Mouse (Mus musculus) neural tube, embryonic 11.5 days (tissue): ENCODE measurements around the gene Vapb. TPM values are rescaled to one million over a fixed set of nuclear protein-coding genes. Genes with fewer than 3 reads are reported as not detected.

Source experiments
- ATAC-seq: fragments of 200-750 bp; cut with Nextera tagmentation; 2 replicates; pipeline ENCODE4 v1.8.0; 2017; ENCODE audit warnings: moderate number of reproducible peaks, mild to moderate bottlenecking, moderate TSS enrichment, moderate library complexity; ENCODE audit not compliant: insufficient read depth, low FRiP score, low TSS enrichment
- DNase-seq: peaks from one replicate; pipeline ENCODE4 v3.0.0-alpha.2; 2015; ENCODE audit warnings: low spot score
- H3K27ac ChIP-seq: fragments of 300-500 bp; sonication (generic); 2 replicates; pipeline ENCODE4 v1.5.1; 2014; ENCODE audit warnings: low read depth, mild to moderate bottlenecking, low read length
- H3K27me3 ChIP-seq: fragments of 300-500 bp; sonication (generic); 2 replicates; pipeline ENCODE4 v1.6.1; 2014; ENCODE audit warnings: mild to moderate bottlenecking, low read length, mixed read lengths; ENCODE audit not compliant: control insufficient read depth, insufficient read depth
- H3K36me3 ChIP-seq: fragments of 300-500 bp; sonication (generic); 2 replicates; pipeline ENCODE4 v1.6.1; 2014; ENCODE audit warnings: mild to moderate bottlenecking, low read length, moderate library complexity, mixed read lengths; ENCODE audit not compliant: control insufficient read depth, insufficient read depth
- H3K4me1 ChIP-seq: fragments of 300-500 bp; sonication (generic); 2 replicates; pipeline ENCODE4 v1.6.1; 2014; ENCODE audit warnings: low read length, mixed read lengths; ENCODE audit not compliant: control insufficient read depth, insufficient read depth
- H3K4me2 ChIP-seq: fragments of 300-500 bp; sonication (generic); 2 replicates; pipeline ENCODE4 v1.6.1; 2014; ENCODE audit warnings: low read depth, mild to moderate bottlenecking, moderate library complexity
- H3K4me3 ChIP-seq: fragments of 300-500 bp; sonication (generic); 2 replicates; pipeline ENCODE4 v1.5.1; 2014; ENCODE audit warnings: low read depth, low read length
- H3K9ac ChIP-seq: fragments of 300-500 bp; sonication (generic); 2 replicates; pipeline ENCODE4 v1.6.1; 2014; ENCODE audit warnings: mild to moderate bottlenecking, low read length
- H3K9me3 ChIP-seq: fragments of 300-500 bp; sonication (generic); 2 replicates; pipeline ENCODE4 v1.6.1; 2016; ENCODE audit warnings: low read length; ENCODE audit not compliant: control insufficient read depth
- WGBS: fragments of 180-500 bp; shearing (Covaris S2); extraction: QIAGEN DNeasy Blood & Tissue Kit; methylation state at CpG from one replicate; pipeline ENCODE4 v1.1.7; 2014; 5-methylcytosine and 5-hydroxymethylcytosine counted together
- polyA plus RNA-seq: library from polyadenylated mRNA; unstranded; fragments of >200 nt; fragmentation: Nextera tagmentation; extraction: Ambion mirVana; gene quantifications from 2 replicates; pipeline ENCODE4 v1.2.1, GENCODE M21; 2014

Vapb gene
- polyA plus RNA-seq, 1 experiment from 2014 or later: 15.2 TPM

DNA sequence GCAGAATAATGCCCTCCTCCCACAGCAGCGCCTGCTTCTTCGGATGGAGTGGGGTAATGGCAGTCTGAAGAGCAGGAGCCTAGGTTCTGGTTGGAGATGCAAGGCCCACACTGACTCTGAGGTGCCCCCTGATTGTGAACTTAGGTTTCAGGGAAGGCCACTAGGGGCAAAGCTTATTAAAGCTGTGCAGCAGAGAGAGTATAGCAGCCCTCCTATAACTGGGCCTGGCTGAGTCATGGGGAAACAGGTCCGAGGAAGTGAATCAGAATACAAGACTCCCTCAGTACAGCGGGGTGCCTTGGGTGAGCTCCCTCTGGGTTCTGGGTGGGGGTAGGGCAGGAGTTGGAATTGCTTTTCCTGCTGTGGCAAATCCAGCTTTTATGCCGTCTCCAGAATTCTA, 33.3 kb downstream of the Vapb start:
- Histone ChIP-seq H3K9me3 (no peaks in the 10 kb centered on the region), H3K4me2 (no peak overlapping the region), H3K9ac (no peak overlapping the region), H3K4me3 (no peak overlapping the region), H3K27ac (0 out of 2 replicates have a peak overlapping the region, but pooled peaks have one; percentile 23), H3K36me3 (no peaks in the 10 kb centered on the region), H3K27me3 (no peaks in the 10 kb centered on the region), H3K4me1 (peaks cover 24% of the 10 kb centered on the region)
- DNase-seq: no peak
- ATAC-seq: no peak
- 76% methylated on average over 5 of the region's 5 CpGs for WGBS

DNA sequence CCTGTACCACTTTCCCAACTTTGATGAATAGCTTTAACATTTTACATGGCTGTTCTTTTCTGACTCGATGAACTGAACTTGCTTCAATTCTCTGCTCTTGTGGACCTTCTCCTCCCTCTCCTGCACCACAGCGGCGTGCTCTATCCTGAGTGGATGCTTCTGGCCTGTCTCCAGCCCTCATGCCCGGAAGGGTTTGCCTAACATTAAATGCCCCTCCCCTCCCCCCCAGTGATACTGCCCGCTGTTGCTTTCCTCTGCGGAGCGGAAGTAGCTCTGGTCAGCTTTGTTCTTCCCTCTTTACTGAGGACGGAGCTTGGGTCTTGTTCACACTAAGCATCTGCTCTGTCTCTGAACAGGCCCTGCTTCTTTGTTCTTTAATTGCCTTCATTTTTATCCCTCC, 34.4 kb downstream of the Vapb start:
- DNase-seq: no peak
- H3K27me3 ChIP-seq: no peaks in the 10 kb centered on the region
- no peaks in the 10 kb centered on the region for H3K9me3 ChIP-seq
- peaks cover 25% of the 10 kb centered on the region for H3K4me1 ChIP-seq
- no peak overlapping the region for H3K4me3 ChIP-seq
- H3K4me2 ChIP-seq: no peak overlapping the region
- peak overlapping the region; percentile 11; the same call in 1 of the 2 replicates for H3K27ac ChIP-seq
- no peak for ATAC-seq
- H3K36me3 ChIP-seq: no peaks in the 10 kb centered on the region
- no peak overlapping the region for H3K9ac ChIP-seq
- WGBS: 55% methylated on average over 8 of the region's 8 CpGs

DNA sequence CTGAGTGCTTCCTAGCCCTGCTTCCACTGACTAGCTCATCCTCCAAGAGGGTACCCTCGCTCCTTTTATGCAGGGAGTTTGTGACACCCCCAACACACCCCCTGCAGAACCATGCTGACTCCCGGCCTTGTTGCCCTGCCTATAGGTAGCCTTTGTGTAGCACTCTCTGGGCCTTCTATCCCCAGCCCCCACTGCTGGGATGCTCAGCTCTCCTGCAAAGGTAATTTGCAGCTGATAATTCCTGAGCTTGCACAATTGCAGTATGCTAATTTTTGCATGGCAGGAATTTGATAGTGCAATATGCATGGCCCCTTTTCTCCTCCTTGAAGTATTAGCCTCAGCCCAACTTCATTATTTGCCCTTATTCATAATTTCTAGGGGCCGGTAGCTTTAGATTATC, 38.2 kb downstream of the Vapb start:
- H3K9me3 ChIP-seq: no peaks in the 10 kb centered on the region
- H3K36me3 ChIP-seq: no peaks in the 10 kb centered on the region; the same call in 1 of the 2 replicates
- H3K4me2 ChIP-seq: no peak overlapping the region
- H3K4me3 ChIP-seq: no peak overlapping the region
- peaks cover 29% of the 10 kb centered on the region for H3K4me1 ChIP-seq
- H3K27ac ChIP-seq: peak overlapping the region; percentile 36; the same call in 1 of the 2 replicates
- DNase-seq (no peak), ATAC-seq (no peak)
- 32% methylated on average over 3 of the region's 3 CpGs for WGBS
- H3K9ac ChIP-seq: no peak overlapping the region
- H3K27me3 ChIP-seq: no peaks in the 10 kb centered on the region

DNA sequence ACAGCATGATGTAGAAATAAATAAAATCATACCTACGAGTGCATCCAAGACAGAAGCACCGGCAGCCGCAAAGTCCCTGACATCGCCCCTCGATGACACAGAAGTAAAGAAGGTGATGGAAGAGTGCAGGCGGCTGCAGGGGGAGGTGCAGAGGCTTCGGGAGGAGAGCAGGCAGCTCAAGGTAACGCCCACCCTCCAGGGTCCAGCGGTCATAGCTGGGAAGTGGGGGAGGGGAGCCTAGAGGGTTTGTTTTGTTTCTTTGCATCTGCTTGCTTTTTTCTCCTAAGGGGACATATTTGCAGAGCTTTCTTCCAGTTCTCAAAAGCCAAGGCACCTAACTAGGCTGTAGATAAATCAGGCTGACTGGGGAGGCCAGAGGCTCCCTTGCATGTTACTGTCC, 38.8 kb downstream of the Vapb start:
- Histone ChIP-seq H3K4me1 (peaks cover 25% of the 10 kb centered on the region), H3K9ac (no peak overlapping the region), H3K4me2 (no peak overlapping the region), H3K4me3 (no peak overlapping the region), H3K36me3 (no peaks in the 10 kb centered on the region; the same call in 1 of the 2 replicates), H3K9me3 (no peaks in the 10 kb centered on the region), H3K27ac (peak overlapping the region; percentile 71), H3K27me3 (no peaks in the 10 kb centered on the region)
- peak; percentile 28; the same call in 1 of the 2 replicates for ATAC-seq
- 5% methylated on average over 9 of the region's 9 CpGs for WGBS
- DNase-seq: peak; percentile 62

DNA sequence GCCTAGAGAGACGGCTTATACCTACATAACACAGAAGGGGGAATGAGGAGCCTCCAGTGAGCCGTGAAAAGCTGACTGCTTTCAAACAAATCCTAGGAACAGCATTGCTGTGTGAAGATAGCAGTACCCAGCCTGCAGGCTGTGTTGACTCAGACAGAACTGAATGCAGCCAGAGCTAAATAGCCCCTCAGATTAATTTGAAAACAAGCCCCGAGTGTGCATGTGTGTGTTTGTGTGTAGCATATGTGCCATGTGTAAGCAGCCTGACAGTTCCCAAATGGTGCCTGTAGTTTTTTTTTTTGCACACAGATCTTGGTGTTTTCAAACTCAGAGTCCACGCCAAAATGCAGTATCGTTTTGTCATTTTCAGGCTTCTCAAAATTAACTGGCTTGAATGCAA, 43.6 kb downstream of the Vapb start:
- no peak for ATAC-seq

DNA sequence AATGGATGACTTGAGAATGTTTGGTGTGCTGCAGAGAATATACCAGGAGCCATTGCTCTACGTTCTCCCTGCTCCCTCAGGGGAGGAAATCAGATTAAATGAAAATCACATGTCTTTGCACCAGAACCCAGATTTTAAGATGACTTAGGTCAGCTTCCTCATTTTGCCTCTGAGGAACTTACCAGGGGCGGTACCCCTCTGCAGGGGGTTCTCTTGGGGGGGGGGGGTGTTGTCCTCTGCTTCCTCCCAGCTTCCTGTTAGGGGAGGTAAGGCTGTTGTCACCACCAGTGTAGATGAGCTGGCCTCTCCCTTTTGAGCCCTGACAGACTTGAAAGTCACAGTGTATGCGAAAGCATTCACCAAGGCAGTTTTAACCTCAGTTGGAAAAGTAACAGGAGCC, 47.1 kb downstream of the Vapb start:
- Histone ChIP-seq H3K4me3 (no peak overlapping the region), H3K4me1 (no peaks in the 10 kb centered on the region), H3K36me3 (no peaks in the 10 kb centered on the region), H3K4me2 (no peak overlapping the region), H3K27me3 (no peaks in the 10 kb centered on the region), H3K9me3 (no peaks in the 10 kb centered on the region), H3K9ac (no peak overlapping the region), H3K27ac (no peak overlapping the region)
- WGBS: 79% methylated on average over 3 of the region's 3 CpGs
- DNase-seq (no peak), ATAC-seq (no peak)

More for the DNA sequence above, 43.6 kb downstream of the Vapb start:
- no peak for DNase-seq
- H3K27me3 ChIP-seq: no peaks in the 10 kb centered on the region
- H3K9ac ChIP-seq: no peak overlapping the region
- H3K36me3 ChIP-seq: no peaks in the 10 kb centered on the region; the same call in 1 of the 2 replicates
- H3K4me3 ChIP-seq: no peak overlapping the region
- H3K9me3 ChIP-seq: no peaks in the 10 kb centered on the region
- WGBS: 82% methylated on average over 5 of the region's 5 CpGs
- H3K27ac ChIP-seq: peak overlapping the region; percentile 3; the same call in 1 of the 2 replicates
- H3K4me1 ChIP-seq: peaks cover 10% of the 10 kb centered on the region
- no peak overlapping the region for H3K4me2 ChIP-seq

DNA sequence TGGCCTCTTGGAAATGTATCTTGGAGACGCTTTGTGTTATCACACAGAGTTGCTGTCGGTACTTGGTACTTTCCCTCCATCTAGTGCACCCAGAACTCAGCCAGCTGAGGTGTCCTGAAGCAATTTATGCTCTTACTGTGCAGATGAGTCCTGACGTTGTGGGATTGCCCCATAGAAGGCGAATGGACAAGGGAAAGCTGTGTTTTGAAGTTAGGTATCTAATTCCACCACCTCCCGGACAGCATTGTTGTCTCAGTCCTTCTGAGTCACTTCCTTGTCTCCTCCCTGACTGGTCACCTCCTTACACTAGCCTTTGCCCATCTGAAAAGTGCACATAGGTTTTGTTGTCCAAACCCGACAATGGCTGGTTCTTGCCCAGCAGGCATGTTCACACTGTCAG, 47.6 kb downstream of the Vapb start:
- H3K27ac ChIP-seq: no peak overlapping the region
- ATAC-seq (no peak), DNase-seq (no peak)
- no peak overlapping the region for H3K4me2 ChIP-seq
- no peak overlapping the region for H3K9ac ChIP-seq
- H3K27me3 ChIP-seq: no peaks in the 10 kb centered on the region
- no peaks in the 10 kb centered on the region for H3K9me3 ChIP-seq
- H3K4me1 ChIP-seq: peaks cover 3% of the 10 kb centered on the region
- WGBS: 79% methylated on average over 6 of the region's 6 CpGs
- no peak overlapping the region for H3K4me3 ChIP-seq
- no peaks in the 10 kb centered on the region for H3K36me3 ChIP-seq

DNA sequence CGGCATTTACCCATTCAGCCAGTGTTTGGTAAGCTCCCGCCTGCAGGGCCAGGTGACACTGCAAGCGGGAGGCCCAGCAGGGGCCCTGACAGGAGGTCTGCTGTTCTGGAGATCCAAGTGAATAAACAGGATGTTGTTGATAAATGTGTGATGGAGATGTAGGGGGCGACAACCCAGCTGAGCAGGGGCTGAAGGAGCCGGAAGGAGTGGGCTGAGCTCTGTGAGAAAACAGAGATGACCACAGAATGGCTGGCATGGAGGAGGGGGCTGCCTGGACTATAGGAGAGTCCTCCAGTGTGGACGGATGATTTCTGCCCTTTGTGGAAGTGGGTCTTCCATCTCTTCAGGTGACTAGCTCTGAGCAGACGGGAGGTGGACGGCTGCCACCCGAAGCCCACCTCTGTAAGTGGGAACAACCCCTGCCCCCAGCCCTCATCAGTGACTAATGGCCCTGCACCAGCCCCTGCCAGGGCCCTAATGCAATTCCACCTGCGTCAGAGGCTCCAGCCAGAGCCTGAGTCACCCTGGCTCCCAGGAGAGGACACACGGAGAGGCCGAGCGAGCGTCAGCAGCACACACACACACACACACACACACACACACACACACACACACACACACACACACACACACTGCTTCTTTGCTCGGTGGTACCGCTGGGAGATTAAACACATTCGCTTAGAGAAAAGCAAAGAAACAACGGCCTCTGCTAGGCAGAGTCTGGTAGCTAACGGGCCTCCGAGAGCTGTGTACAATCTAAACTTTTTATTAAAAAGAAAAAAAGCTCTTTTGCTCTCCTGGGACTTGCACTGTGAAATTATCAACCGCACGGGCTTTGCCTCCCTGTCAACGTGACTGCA, 52.9 kb downstream of the Vapb start:
- no peaks in the 10 kb centered on the region for H3K36me3 ChIP-seq
- H3K4me3 ChIP-seq: no peak overlapping the region

More for the DNA sequence above, 52.9 kb downstream of the Vapb start:
- no peak overlapping the region for H3K9ac ChIP-seq
- DNase-seq (peak; percentile 49), ATAC-seq (peak; percentile 71)
- 0 out of 2 replicates have a peak overlapping the region, but pooled peaks have one; percentile 6 for H3K4me2 ChIP-seq
- peaks cover 12% of the 10 kb centered on the region for H3K4me1 ChIP-seq
- no peaks in the 10 kb centered on the region for H3K9me3 ChIP-seq
- WGBS: 22% methylated on average over 23 of the region's 23 CpGs
- peak overlapping the region; percentile 67 for H3K27ac ChIP-seq
- H3K27me3 ChIP-seq: no peaks in the 10 kb centered on the region
